In genomic region chr17:57285077-57285476, GRCm38 (mm10) we compare ENCODE assay signal across 19 mouse cellular contexts. TPM values are rescaled to one million over a fixed set of nuclear protein-coding genes. Genes with fewer than 3 reads are reported as not detected.
A peak's percentile ranks its signal among the peaks of the same experiment; 100 is the strongest.
DNase-seq lines count a peak whose midpoint lies in the region; ATAC-seq and TF ChIP-seq lines count a peak whose summit lies in the region.
"Had no signal": no experiment of that assay in that cellular context is flagged by ENCODE, and none has a peak within 500 bp of the region (broad histone marks: within the 10 kb centered on the region; RNA-seq: fewer than 3 reads in every experiment).

No protein-coding gene starts in this region.

- WGBS in lung, postnatal 0 days: 50% methylated on average over 2 of the region's 2 CpGs
- 23% methylated on average over 2 of the region's 2 CpGs for WGBS in bone marrow, adult 2 months
- WGBS in forebrain, embryonic 10.5 days: 83% methylated on average over 2 of the region's 2 CpGs

- no peak overlapping the region for H3K4me3 ChIP-seq in gastrocnemius, adult 2 months
- H3K4me3 ChIP-seq in lung, postnatal 0 days (ENCODE audit: low read depth, low read length): no peak overlapping the region
- no peak overlapping the region for H3K4me3 ChIP-seq in bone marrow, adult 2 months (replicated peaks; ENCODE audit: control insufficient read depth, low read depth, low read length)
- no peak overlapping the region for H3K4me3 ChIP-seq in forebrain, embryonic 10.5 days
- H3K4me3 ChIP-seq: embryonic facial prominence, embryonic 15.5 days; forebrain, embryonic 12.5 days; left cerebral cortex, adult 2 months; midbrain, embryonic 15.5 days had no signal

- TF ChIP-seq CTCF in gastrocnemius, adult 2 months (IDR thresholded peaks at IDR 0.05): no peak
- TF ChIP-seq CTCF in lung, postnatal 0 days (IDR thresholded peaks at IDR 0.05): no peak
- no peak for TF ChIP-seq CTCF in bone marrow, adult 2 months (IDR thresholded peaks at IDR 0.05; ENCODE audit: control insufficient read depth, insufficient read depth, low read length)

- no peak overlapping the region for H3K4me2 ChIP-seq in lung, postnatal 0 days (replicated peaks; ENCODE audit: low read depth, low read length)
- H3K4me2 ChIP-seq: embryonic facial prominence, embryonic 15.5 days; forebrain, embryonic 12.5 days; midbrain, embryonic 15.5 days had no signal

- TF ChIP-seq EP300 in lung, postnatal 0 days (IDR thresholded peaks at IDR 0.05): no peak

- TF ChIP-seq POLR2A in bone marrow, adult 2 months (IDR thresholded peaks at IDR 0.05; ENCODE audit: borderline replicate concordance, control insufficient read depth, low read depth, low read length): no peak

- no peak for ATAC-seq in lung, postnatal 0 days
- ATAC-seq in monocyte, adult 5-6 weeks (replicated peaks; ENCODE audit: insufficient number of reproducible peaks, low FRiP score, low TSS enrichment, poor library complexity, severe bottlenecking): peak; percentile 48
- ATAC-seq: hindbrain, postnatal 0 days; midbrain, embryonic 15.5 days had no signal

- no peak overlapping the region for H3K9ac ChIP-seq in lung, postnatal 0 days (replicated peaks; ENCODE audit: low read depth)
- H3K9ac ChIP-seq: embryonic facial prominence, embryonic 15.5 days; forebrain, embryonic 12.5 days; midbrain, embryonic 15.5 days had no signal

- H3K27me3 ChIP-seq in lung, postnatal 0 days (replicated peaks; ENCODE audit: insufficient read depth, low read length): no peaks in the 10 kb centered on the region
- no peaks in the 10 kb centered on the region for H3K27me3 ChIP-seq in forebrain, embryonic 10.5 days (ENCODE audit: poor library complexity, severe bottlenecking)
- H3K27me3 ChIP-seq: midbrain, embryonic 15.5 days had no signal

- no peaks in the 10 kb centered on the region for H3K36me3 ChIP-seq in lung, postnatal 0 days (ENCODE audit: insufficient read depth, low read length)
- no peaks in the 10 kb centered on the region for H3K36me3 ChIP-seq in forebrain, embryonic 10.5 days (replicated peaks)
- H3K36me3 ChIP-seq: embryonic facial prominence, embryonic 15.5 days; forebrain, embryonic 12.5 days; midbrain, embryonic 15.5 days had no signal

- no peaks in the 10 kb centered on the region for H3K4me1 ChIP-seq in lung, postnatal 0 days (ENCODE audit: insufficient read depth, low read depth, low read length)
- peaks cover 25% of the 10 kb centered on the region for H3K4me1 ChIP-seq in bone marrow, adult 2 months (ENCODE audit: control insufficient read depth, insufficient read depth, low read length)
- no peaks in the 10 kb centered on the region for H3K4me1 ChIP-seq in forebrain, embryonic 10.5 days
- H3K4me1 ChIP-seq: embryonic facial prominence, embryonic 15.5 days; forebrain, embryonic 12.5 days; midbrain, embryonic 15.5 days had no signal

- no peak for DNase-seq in gastrocnemius, adult 2 months
- DNase-seq in gastrocnemius, postnatal 4 days (ENCODE audit: low spot score in 2 of 2): no peak
- DNase-seq in lung, postnatal 25 days (ENCODE audit: low spot score): peak; percentile 10
- no peak for DNase-seq in lung, postnatal 0 days (ENCODE audit: low spot score)
- DNase-seq in layer of hippocampus, postnatal 10 days (ENCODE audit: low spot score in 2 of 2): no peak
- no peak for DNase-seq in forebrain, embryonic 10.5 days (ENCODE audit: extremely low spot score, low spot score)
- DNase-seq: cerebellum, adult 11-12 months; gastrocnemius, postnatal 36 days; kidney, adult 8-10 months; kidney, postnatal 36 days; lung, postnatal 4 days had no signal

- no peaks in the 10 kb centered on the region for H3K9me3 ChIP-seq in lung, postnatal 0 days (ENCODE audit: low read length)
- no peaks in the 10 kb centered on the region; the same call in 1 of the 2 replicates for H3K9me3 ChIP-seq in forebrain, embryonic 10.5 days
- H3K9me3 ChIP-seq: embryonic facial prominence, embryonic 15.5 days; forebrain, embryonic 12.5 days; midbrain, embryonic 15.5 days had no signal

- H3K27ac ChIP-seq in gastrocnemius, adult 2 months: peak overlapping the region; percentile 28; the same call in 1 of the 2 replicates
- H3K27ac ChIP-seq in lung, postnatal 0 days (ENCODE audit: low read length): no peak overlapping the region
- peak overlapping the region; percentile 57 for H3K27ac ChIP-seq in bone marrow, adult 2 months (ENCODE audit: control insufficient read depth, insufficient read depth, low read depth, low read length, poor library complexity)
- H3K27ac ChIP-seq in forebrain, embryonic 10.5 days: no peak overlapping the region
- H3K27ac ChIP-seq: embryonic facial prominence, embryonic 15.5 days; forebrain, embryonic 12.5 days; hindbrain, postnatal 0 days; left cerebral cortex, adult 2 months; midbrain, embryonic 15.5 days; stomach, postnatal 0 days had no signal

- intact Hi-C loops in gastrocnemius, adult 2 months (cut with DNase I): loop anchor here (2.0 kb wide), 1 partner anchor 66 kb away; no protein-coding TSS in a partner anchor

RNA-seq across cellular contexts. Expression of gene Vav1, which starts 6.2 kb away (rescaled TPM):
- under 1 TPM; 0.46 to 0.56 TPM for total RNA-seq in gastrocnemius, adult 2 months (2021)
- 1 to 10 TPM; 2.1 to 3.4 TPM for total RNA-seq in gastrocnemius, postnatal 4 days (2021)
- 4.8 and 5.4 TPM in 2 replicates for polyA plus RNA-seq in lung, postnatal 0 days (2015; fragmentation: Nextera tagmentation; extraction: Ambion mirVana)
- 67.9 and 112 TPM in 2 replicates for polyA plus RNA-seq in bone marrow, adult 2 months (2011; ENCODE audit: insufficient read depth, insufficient read length, low replicate concordance, missing spikeins)
- 267 to 324 TPM (median 306 TPM) in 3 replicates for total RNA-seq in monocyte, adult 5-6 weeks (2017)
- total RNA-seq in layer of hippocampus, postnatal 10 days (2021): 1 to 10 TPM; 4.4 to 4.6 TPM
- polyA plus RNA-seq in forebrain, embryonic 10.5 days (2016; fragmentation: Nextera tagmentation; extraction: Ambion mirVana): 1.4 and 1.7 TPM in 2 replicates

RNA-seq across cellular contexts. Expression of gene Trip10, which starts 35.8 kb away (rescaled TPM):
- 100 to 1,000 TPM; 170 to 176 TPM for total RNA-seq in gastrocnemius, adult 2 months (2021)
- 10 to 100 TPM; 61.0 to 81.5 TPM for total RNA-seq in gastrocnemius, postnatal 4 days (2021)
- polyA plus RNA-seq in lung, postnatal 0 days (2015; fragmentation: Nextera tagmentation; extraction: Ambion mirVana): 46.4 and 58.9 TPM in 2 replicates
- 7.0 and 15.4 TPM in 2 replicates for polyA plus RNA-seq in bone marrow, adult 2 months (2011; ENCODE audit: insufficient read depth, insufficient read length, low replicate concordance, missing spikeins)
- 4.5 to 10.8 TPM (median 9.2 TPM) in 3 replicates for total RNA-seq in monocyte, adult 5-6 weeks (2017)
- 1 to 10 TPM; 6.6 to 8.0 TPM for total RNA-seq in layer of hippocampus, postnatal 10 days (2021)
- 43.8 and 49.9 TPM in 2 replicates for polyA plus RNA-seq in forebrain, embryonic 10.5 days (2016; fragmentation: Nextera tagmentation; extraction: Ambion mirVana)

RNA-seq across cellular contexts. Expression of gene Gpr108, which starts 36.8 kb away (rescaled TPM):
- 10 to 100 TPM; 24.0 to 24.4 TPM for total RNA-seq in gastrocnemius, adult 2 months (2021)
- total RNA-seq in gastrocnemius, postnatal 4 days (2021): 10 to 100 TPM; 24.8 to 25.6 TPM
- polyA plus RNA-seq in lung, postnatal 0 days (2015; fragmentation: Nextera tagmentation; extraction: Ambion mirVana): 48.4 and 48.8 TPM in 2 replicates
- 15.7 and 37.5 TPM in 2 replicates for polyA plus RNA-seq in bone marrow, adult 2 months (2011; ENCODE audit: insufficient read depth, insufficient read length, low replicate concordance, missing spikeins)
- 27.2 to 32.8 TPM (median 27.8 TPM) in 3 replicates for total RNA-seq in monocyte, adult 5-6 weeks (2017)
- 10 to 100 TPM; 15.0 to 16.3 TPM for total RNA-seq in layer of hippocampus, postnatal 10 days (2021)
- 22.7 and 22.8 TPM in 2 replicates for polyA plus RNA-seq in forebrain, embryonic 10.5 days (2016; fragmentation: Nextera tagmentation; extraction: Ambion mirVana)

RNA-seq across cellular contexts. Expression of gene C3, which starts 57.1 kb away (rescaled TPM):
- 10 to 100 TPM; 10.3 to 24.5 TPM for total RNA-seq in gastrocnemius, adult 2 months (2021)
- 10 to 100 TPM in 1 of 2 experiments, 1 to 10 TPM in 1; 5.3 to 19.8 TPM for total RNA-seq in gastrocnemius, postnatal 4 days (2021)
- 50.2 and 55.0 TPM in 2 replicates for polyA plus RNA-seq in lung, postnatal 0 days (2015; fragmentation: Nextera tagmentation; extraction: Ambion mirVana)
- 68.1 and 221 TPM in 2 replicates for polyA plus RNA-seq in bone marrow, adult 2 months (2011; ENCODE audit: insufficient read depth, insufficient read length, low replicate concordance, missing spikeins)
- 96.6 to 152 TPM (median 129 TPM) in 3 replicates for total RNA-seq in monocyte, adult 5-6 weeks (2017)
- total RNA-seq in layer of hippocampus, postnatal 10 days (2021): 1 to 10 TPM; 2.7 to 2.8 TPM
- 0.30 TPM in 1 of 2 replicates, not detected in the other for polyA plus RNA-seq in forebrain, embryonic 10.5 days (2016; fragmentation: Nextera tagmentation; extraction: Ambion mirVana)

Comparison
In these comparisons a context has a peak if more than half of its experiments do, and no peak if none do; other contexts are left out.
1. H3K27ac ChIP-seq: peak in gastrocnemius, adult 2 months (single experiment) and bone marrow, adult 2 months (single experiment); none in lung, postnatal 0 days (single experiment) and forebrain, embryonic 10.5 days (single experiment).
2. RNA of gene Vav1, which starts 6.2 kb away (total RNA-seq): 267 to 324 TPM in monocyte, adult 5-6 weeks; 4.4 to 4.6 TPM in layer of hippocampus, postnatal 10 days, 2.1 to 3.4 TPM in gastrocnemius, postnatal 4 days and 0.46 to 0.56 TPM in gastrocnemius, adult 2 months; every median in the first group is over 10 times any median in the second.